Mouse (Mus musculus) CH12.LX (cell line): ENCODE results near the gene Eloa. TPM values are rescaled to one million over a fixed set of nuclear protein-coding genes. Genes with fewer than 3 reads are reported as not detected.

ENCODE experiments used
- DNase-seq: peaks from one replicate; pipeline ENCODE4 v3.0.0-alpha.2; 2013; ENCODE audit errors: extremely low read depth
- H3K27ac ChIP-seq: 2 replicates; pipeline ENCODE4 v1.5.1; 2012; ENCODE audit warnings: low read depth, mild to moderate bottlenecking, control low read depth, moderate library complexity; ENCODE audit not compliant: insufficient read depth
- H3K27me3 ChIP-seq: replicated peaks from 2 replicates; pipeline ENCODE3; 2012; ENCODE audit warnings: inconsistent platforms
- H3K36me3 ChIP-seq, 2 experiments: replicated peaks in 1 of 2; 2 replicates each; pipeline versions ENCODE3 to v1.6.1; 2012; ENCODE audit warnings: inconsistent platforms in 1 of 2, low read length in 1 of 2, mild to moderate bottlenecking in 1 of 2, mixed read lengths in 1 of 2, moderate library complexity in 1 of 2; ENCODE audit not compliant: control insufficient read depth in 1 of 2, insufficient read depth in 1 of 2
- H3K4me1 ChIP-seq, 2 experiments: 2 replicates each; pipeline ENCODE4 v1.6.1; 2012; ENCODE audit warnings: inconsistent platforms in 1 of 2, moderate library complexity in 1 of 2; ENCODE audit not compliant: insufficient read depth in 2 of 2, control insufficient read depth in 1 of 2
- H3K4me2 ChIP-seq: 2 replicates; pipeline ENCODE4 v1.6.1; 2012; ENCODE audit warnings: low read depth, mild to moderate bottlenecking, control low read depth; ENCODE audit not compliant: poor library complexity, insufficient read depth, severe bottlenecking
- H3K4me3 ChIP-seq, 3 experiments: fragments of 150-350 bp in 1 of 3; sonication (generic) in 1 of 3; replicated peaks in 1 of 3; 2 replicates each; pipeline versions ENCODE3 to v1.5.1; 2011 to 2012; ENCODE audit warnings: low read depth in 2 of 3, low read length in 2 of 3, mild to moderate bottlenecking in 2 of 3, moderate library complexity in 2 of 3, control low read depth in 1 of 3, improper control_type of control experiment in 1 of 3, inconsistent platforms in 1 of 3, mixed read lengths in 1 of 3; ENCODE audit not compliant: poor library complexity in 1 of 3
- H3K79me2 ChIP-seq: replicated peaks from 2 replicates; pipeline ENCODE4 v1.6.1; 2012; ENCODE audit warnings: mild to moderate bottlenecking, moderate library complexity; ENCODE audit not compliant: control insufficient read depth, poor library complexity, insufficient read depth, severe bottlenecking; ENCODE audit errors: extremely low read depth
- H3K9ac ChIP-seq: 2 replicates; pipeline ENCODE4 v1.6.1; 2012; ENCODE audit warnings: low read depth, mild to moderate bottlenecking, control low read depth, moderate library complexity; ENCODE audit not compliant: insufficient read depth
- H3K9me3 ChIP-seq: replicated peaks from 2 replicates; pipeline ENCODE3; 2012; ENCODE audit warnings: low read length, inconsistent platforms, mixed read lengths
- CHD1 ChIP-seq: IDR thresholded peaks from 2 replicates; pipeline ENCODE4 v1.6.1; 2012; ENCODE audit warnings: low read depth, low read length, improper control_type of control experiment, inconsistent platforms
- CHD2 ChIP-seq: IDR thresholded peaks from 2 replicates; pipeline ENCODE4 v1.6.1; 2011; ENCODE audit warnings: low read length, improper control_type of control experiment
- ELF1 ChIP-seq: IDR thresholded peaks from 2 replicates; pipeline ENCODE4 v1.6.1; 2014; ENCODE audit warnings: low read depth, mild to moderate bottlenecking, inconsistent platforms, low read length, improper control_type of control experiment
- GABPA ChIP-seq: IDR thresholded peaks from 2 replicates; pipeline ENCODE4 v1.6.1; 2012; ENCODE audit warnings: low read depth, low read length, improper control_type of control experiment, inconsistent platforms; ENCODE audit not compliant: insufficient replicate concordance
- IRF4 ChIP-seq: IDR thresholded peaks from 2 replicates; pipeline ENCODE4 v1.6.1; 2014; ENCODE audit warnings: low read depth, mild to moderate bottlenecking, inconsistent platforms, low read length, improper control_type of control experiment
- MAX ChIP-seq: IDR thresholded peaks from 2 replicates; pipeline ENCODE4 v1.6.1; 2011; ENCODE audit warnings: low read length, improper control_type of control experiment
- MEF2A ChIP-seq: IDR thresholded peaks from 2 replicates; pipeline ENCODE4 v1.6.1; 2014; ENCODE audit warnings: low read depth, mild to moderate bottlenecking, inconsistent platforms, low read length, improper control_type of control experiment, borderline replicate concordance
- MXI1 ChIP-seq: IDR thresholded peaks from 2 replicates; pipeline ENCODE4 v1.6.1; 2011; ENCODE audit warnings: mild to moderate bottlenecking, low read depth, low read length, improper control_type of control experiment
- NRF1 ChIP-seq: IDR thresholded peaks from 2 replicates; pipeline ENCODE4 v1.6.1; 2014; ENCODE audit warnings: low read depth, mild to moderate bottlenecking, inconsistent platforms, low read length, improper control_type of control experiment, moderate library complexity
- POLR2A ChIP-seq: IDR thresholded peaks from 2 replicates; pipeline ENCODE4 v1.6.1; 2011; ENCODE audit warnings: low read depth, mild to moderate bottlenecking, improper control_type of control experiment, low read length
- POLR2AphosphoS2 ChIP-seq: IDR thresholded peaks from 2 replicates; pipeline ENCODE4 v1.6.1; 2011; ENCODE audit warnings: low read depth, low read length, improper control_type of control experiment
- RCOR1 ChIP-seq: conservative IDR thresholded peaks from 2 replicates; pipeline ENCODE4 v1.6.1; 2012; ENCODE audit warnings: low read depth, mild to moderate bottlenecking, inconsistent platforms, low read length, improper control_type of control experiment
- USF1 ChIP-seq: IDR thresholded peaks from 2 replicates; pipeline ENCODE4 v1.6.1; 2014; ENCODE audit warnings: low read depth, mild to moderate bottlenecking, inconsistent platforms, low read length, improper control_type of control experiment
- USF2 ChIP-seq: conservative IDR thresholded peaks from 2 replicates; pipeline ENCODE4 v1.6.1; 2011; ENCODE audit warnings: low read depth, low read length, improper control_type of control experiment
- ZKSCAN1 ChIP-seq: IDR thresholded peaks from 2 replicates; pipeline ENCODE4 v1.6.1; 2012; ENCODE audit warnings: low read depth, inconsistent platforms, low read length, improper control_type of control experiment, borderline replicate concordance
- dilution Hi-C: fragments of 300-500 bp; cut with MboI; formaldehyde crosslinking; loops from 2 replicates; pipeline ENCODE4 v1.14.3; 2020; ENCODE audit warnings: low sequenced_read_pairs; ENCODE audit not compliant: extremely low pct_unique_long_range_greater_than_20kb, extremely low pct_ligation_motif_present
- in situ Hi-C: fragments of 300-500 bp; cut with MboI; formaldehyde crosslinking; loops from 3 replicates; pipeline ENCODE4 v1.14.3; 2019; ENCODE audit warnings: low sequenced_read_pairs, low pct_ligation_motif_present, low pct_unique_long_range_greater_than_20kb, mixed read lengths
- polyA plus RNA-seq: library from polyadenylated mRNA; unstranded; fragments of >175 nt; gene quantifications from 2 replicates; pipeline ENCODE4 v1.2.1, GENCODE M21; 2012; ENCODE audit warnings: low read depth; ENCODE audit not compliant: insufficient read length
- total RNA-seq, 2 experiments: library from RNA; depleted of rRNA; stranded (reverse); fragments of 300-350 nt in 1 of 2; fragments of >200 nt in 1 of 2; gene quantifications; 2 replicates each; pipeline ENCODE4 v1.2.3; 2012 to 2014

Eloa gene
- total and polyA plus RNA-seq, 3 experiments, result 45.8 to 66.2 (median 66.0) TPM

DNA sequence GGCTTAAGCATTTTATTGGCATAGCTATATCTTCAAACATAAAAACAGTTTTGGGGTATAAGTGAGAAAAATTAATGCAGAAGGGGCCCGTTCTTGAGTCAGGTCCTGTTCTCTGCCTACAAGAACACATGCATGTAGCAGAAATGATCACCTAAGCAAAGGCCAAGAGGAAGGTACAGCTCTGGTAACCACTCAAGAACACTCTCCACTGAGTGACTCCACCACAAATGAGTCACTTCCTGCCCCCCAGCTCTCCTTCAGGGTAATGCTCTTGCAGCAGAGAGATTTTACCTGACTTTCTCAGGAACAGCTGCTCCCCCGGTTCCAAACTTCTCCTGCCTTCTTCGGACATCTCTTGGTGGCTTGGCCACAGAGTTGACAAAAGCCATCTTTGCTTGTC, 14.7 kb downstream of the Eloa start:
- in situ Hi-C loops, result no loop called here
- no peak overlapping the region for H3K4me3 ChIP-seq
- TF ChIP-seq MEF2A (no peak), NRF1 (no peak), IRF4 (no peak), ZKSCAN1 (no peak), CHD2 (no peak), USF2 (no peak), CHD1 (no peak), ELF1 (no peak), POLR2A (no peak), MAX (no peak), USF1 (no peak), GABPA (no peak), MXI1 (no peak)
- TF ChIP-seq, all 38 proteins: peak for 0

DNA sequence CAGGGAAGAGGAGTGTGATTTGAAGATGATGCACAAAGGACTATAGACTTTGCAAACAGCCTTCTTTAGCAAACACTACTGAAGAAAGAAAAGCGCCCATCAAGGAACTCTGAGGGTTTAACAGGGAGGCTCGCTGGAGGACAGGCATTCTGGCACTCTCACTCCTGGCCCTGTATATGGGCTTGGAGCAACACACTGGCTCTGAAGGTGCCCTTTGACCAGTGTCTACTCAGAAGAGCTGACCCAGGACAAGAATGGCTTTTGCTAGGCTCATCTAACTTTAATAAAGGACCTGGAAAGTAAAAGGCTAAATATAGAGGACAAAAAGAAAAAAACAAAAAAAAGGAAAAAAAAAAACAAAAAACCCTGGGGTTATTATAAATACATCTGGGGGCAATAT, 16.6 kb downstream of the Eloa start:
- Histone ChIP-seq H3K27ac (no peak overlapping the region), H3K36me3 (peaks cover 60 to 75% of the 10 kb centered on the region in 2 experiments), H3K9ac (no peak overlapping the region), H3K4me2 (no peak overlapping the region), H3K4me1 (no peaks in the 10 kb centered on the region), H3K4me3 (no peak overlapping the region), H3K79me2 (peaks cover 5% of the 10 kb centered on the region; the same call in 1 of the 2 replicates), H3K9me3 (no peaks in the 10 kb centered on the region), H3K27me3 (no peaks in the 10 kb centered on the region)
- in situ Hi-C loops (no loop called here), dilution Hi-C loops (no loop called here)
- TF ChIP-seq POLR2A (peak; percentile 1; the same call in 1 of the 2 replicates), POLR2AphosphoS2 (0 out of 2 replicates have a peak, but pooled peaks have one; percentile 27), RCOR1 (no peak)
- DNase-seq, result no peak

More for the DNA sequence above, 14.7 kb downstream of the Eloa start:
- peaks cover 0 to 5% of the 10 kb centered on the region in 2 experiments; a peak in 2 of 4 replicates for H3K4me1 ChIP-seq
- no peak overlapping the region for H3K4me2 ChIP-seq
- H3K27ac ChIP-seq, result no peak overlapping the region
- no peaks in the 10 kb centered on the region for H3K9me3 ChIP-seq
- no peak overlapping the region for H3K9ac ChIP-seq
- H3K27me3 ChIP-seq, result no peaks in the 10 kb centered on the region
- dilution Hi-C loops, result no loop called here
- peaks cover 79 to 92% of the 10 kb centered on the region in 2 experiments for H3K36me3 ChIP-seq
- DNase-seq, result no peak
- H3K79me2 ChIP-seq, result peaks cover 17% of the 10 kb centered on the region
